Mouse (Mus musculus) neural tube, embryonic 13.5 days (tissue): Measurements from ENCODE around the gene Ascc1. TPM values are rescaled to one million over a fixed set of nuclear protein-coding genes. Genes with fewer than 3 reads are reported as not detected.

Experiments used
- ATAC-seq: fragments of 200-750 bp; cut with Nextera tagmentation; 2 replicates; pipeline ENCODE4 v1.8.0; 2017; ENCODE audit warnings: low read depth, mild to moderate bottlenecking, moderate TSS enrichment, moderate library complexity
- H3K27ac ChIP-seq: fragments of 300-500 bp; sonication (generic); replicated peaks from 2 replicates; pipeline ENCODE4 v1.5.1; 2015; ENCODE audit warnings: moderate library complexity, mild to moderate bottlenecking, inconsistent platforms
- H3K27me3 ChIP-seq: fragments of 300-500 bp; sonication (generic); 2 replicates; pipeline ENCODE4 v1.6.1; 2015; ENCODE audit warnings: mild to moderate bottlenecking, inconsistent platforms
- H3K36me3 ChIP-seq: fragments of 300-500 bp; sonication (generic); 2 replicates; pipeline ENCODE4 v1.6.1; 2015; ENCODE audit warnings: mild to moderate bottlenecking, inconsistent platforms
- H3K4me1 ChIP-seq: fragments of 300-500 bp; sonication (generic); replicated peaks from 2 replicates; pipeline ENCODE4 v1.6.1; 2015; ENCODE audit warnings: inconsistent platforms
- H3K4me2 ChIP-seq: fragments of 300-500 bp; sonication (generic); 2 replicates; pipeline ENCODE4 v1.6.1; 2015; ENCODE audit warnings: inconsistent platforms, mild to moderate bottlenecking, moderate library complexity
- H3K4me3 ChIP-seq: fragments of 300-500 bp; sonication (generic); 2 replicates; pipeline ENCODE4 v1.5.1; 2015; ENCODE audit warnings: mild to moderate bottlenecking, inconsistent platforms
- H3K9ac ChIP-seq: fragments of 300-500 bp; sonication (generic); 2 replicates; pipeline ENCODE4 v1.6.1; 2015; ENCODE audit warnings: moderate library complexity, mild to moderate bottlenecking, inconsistent platforms
- H3K9me3 ChIP-seq: fragments of 300-500 bp; sonication (generic); 2 replicates; pipeline ENCODE4 v1.6.1; 2016; ENCODE audit warnings: inconsistent platforms
- WGBS: fragments of 180-500 bp; shearing (Covaris S2); methylation state at CpG from one replicate; pipeline ENCODE4 v1.1.7; 2015; 5-methylcytosine and 5-hydroxymethylcytosine counted together
- polyA plus RNA-seq: library from polyadenylated mRNA; unstranded; fragments of >200 nt; fragmentation: Nextera tagmentation; extraction: Ambion mirVana; gene quantifications from 2 replicates; pipeline ENCODE4 v1.2.1, GENCODE M21; 2015

The Ascc1 gene
- polyA plus RNA-seq, 1 experiment from 2014 or later: 44.5 TPM

DNA sequence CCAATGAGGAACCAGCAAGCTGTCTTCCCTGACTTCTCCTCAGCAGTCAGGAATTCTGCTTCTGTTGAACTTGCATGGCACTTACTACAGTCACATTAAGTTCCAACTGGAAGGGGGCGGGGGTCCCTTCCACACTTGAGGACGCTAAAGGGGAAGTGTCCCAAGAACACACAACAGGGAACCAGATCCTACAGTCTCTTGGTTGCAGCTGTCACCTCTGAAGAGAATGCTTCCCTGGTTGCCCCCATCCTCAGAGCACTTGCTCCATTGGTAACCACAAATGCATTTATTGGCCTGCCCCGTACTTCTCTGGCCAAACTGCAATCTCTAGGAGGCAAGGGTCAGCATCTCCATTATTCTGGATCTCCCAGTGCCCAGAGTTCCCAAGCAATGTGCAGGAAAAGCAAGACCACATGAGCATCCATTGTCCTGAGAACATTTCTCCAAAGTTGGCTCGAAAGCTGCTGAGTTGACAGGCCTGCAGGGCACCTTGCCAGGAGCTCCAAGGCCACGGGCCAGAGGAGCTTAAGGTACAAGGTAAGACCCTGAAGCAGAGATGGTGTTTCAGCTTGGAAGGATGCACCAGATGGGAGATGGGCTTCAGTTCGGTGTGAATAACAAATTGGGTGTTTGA lies 35.2 kb upstream of the Ascc1 start:
- no peak overlapping the region for H3K27ac ChIP-seq
- 82% methylated on average over 6 of the region's 6 CpGs for WGBS

DNA sequence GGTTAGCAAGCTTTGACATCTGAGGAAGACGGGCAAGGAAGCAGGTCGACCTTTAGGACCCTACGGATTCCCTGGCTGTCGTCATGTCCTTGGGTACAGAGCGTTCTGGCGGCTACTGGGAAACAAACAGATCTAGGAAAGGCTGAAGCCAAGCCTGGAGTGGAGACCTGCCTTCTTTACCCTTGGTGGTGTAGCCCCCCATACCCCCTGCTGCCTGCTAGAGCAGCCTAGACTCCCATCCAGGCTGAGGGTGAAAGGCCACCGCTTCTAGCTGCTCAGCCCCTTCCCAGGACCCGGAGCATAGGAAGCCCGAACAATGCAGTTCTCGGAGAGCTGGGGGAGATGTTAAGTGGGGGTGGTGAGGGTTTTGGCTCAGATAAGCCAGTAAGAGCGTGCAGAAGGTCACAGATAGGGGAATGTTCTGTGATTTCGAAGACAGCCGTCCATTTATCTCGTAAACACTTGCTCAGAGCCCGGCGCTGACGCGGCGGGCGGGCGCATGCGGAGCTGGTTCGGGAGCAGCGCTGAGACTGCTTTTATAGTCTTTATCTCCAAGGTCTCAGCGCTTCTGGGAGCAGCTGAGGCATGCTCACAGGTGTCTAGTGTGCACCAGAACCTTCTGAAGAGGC lies 32.7 kb upstream of the Ascc1 start:
- H3K9ac ChIP-seq: peak overlapping the region; percentile 92
- WGBS: under 1% methylated on average over 25 of the region's 25 CpGs
- H3K27me3 ChIP-seq: no peaks in the 10 kb centered on the region
- H3K27ac ChIP-seq: peak overlapping the region; percentile 96
- no peaks in the 10 kb centered on the region for H3K36me3 ChIP-seq
- peaks cover 46% of the 10 kb centered on the region for H3K4me1 ChIP-seq
- peak; percentile 66 for ATAC-seq
- no peaks in the 10 kb centered on the region for H3K9me3 ChIP-seq
- H3K4me3 ChIP-seq: peak overlapping the region; percentile 57
- H3K4me2 ChIP-seq: peak overlapping the region; percentile 74

More for the DNA sequence above, 35.2 kb upstream of the Ascc1 start:
- no peak overlapping the region for H3K4me2 ChIP-seq
- no peaks in the 10 kb centered on the region for H3K36me3 ChIP-seq
- peaks cover 41% of the 10 kb centered on the region for H3K4me1 ChIP-seq
- H3K4me3 ChIP-seq: no peak overlapping the region
- H3K9me3 ChIP-seq: no peaks in the 10 kb centered on the region
- no peaks in the 10 kb centered on the region for H3K27me3 ChIP-seq
- H3K9ac ChIP-seq: no peak overlapping the region
- ATAC-seq: no peak

DNA sequence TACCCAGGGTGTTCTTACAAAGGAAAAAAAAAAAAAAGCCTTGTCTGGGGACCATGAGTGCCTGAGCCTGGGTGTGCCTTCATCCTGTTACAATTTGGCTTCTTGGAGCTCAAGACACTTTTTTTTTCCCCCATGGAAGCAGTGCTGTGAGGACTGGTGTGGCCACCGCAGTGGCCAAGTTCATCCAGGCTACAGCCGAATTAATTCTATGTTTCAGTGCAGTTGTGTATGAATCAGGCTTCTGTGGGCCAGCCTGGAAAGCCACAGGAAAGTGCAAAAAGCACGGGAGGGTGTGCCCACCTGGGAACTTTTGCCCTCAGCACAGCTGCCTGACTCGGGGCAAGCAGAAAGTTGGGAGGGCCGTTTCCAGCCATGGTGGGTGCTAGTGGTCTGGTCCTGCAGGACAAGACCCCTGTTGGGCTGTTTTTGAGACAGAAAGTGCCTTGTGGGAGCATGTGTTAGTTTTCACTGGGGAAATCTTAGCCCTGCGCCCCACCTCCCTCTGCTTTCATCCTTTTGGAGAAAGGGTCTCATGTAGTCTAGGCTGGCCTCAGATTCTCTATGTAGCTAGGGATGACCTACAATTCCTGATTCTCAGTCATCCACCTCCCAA lies 32.0 kb upstream of the Ascc1 start:
- H3K27ac ChIP-seq: peak overlapping the region; percentile 96
- 30% methylated on average over 6 of the region's 6 CpGs for WGBS
- H3K4me2 ChIP-seq: peak overlapping the region; percentile 74
- no peaks in the 10 kb centered on the region for H3K9me3 ChIP-seq
- no peaks in the 10 kb centered on the region for H3K27me3 ChIP-seq
- H3K4me3 ChIP-seq: peak overlapping the region; percentile 57
- ATAC-seq: no peak
- peak overlapping the region; percentile 92 for H3K9ac ChIP-seq
- H3K4me1 ChIP-seq: peaks cover 43% of the 10 kb centered on the region
- H3K36me3 ChIP-seq: no peaks in the 10 kb centered on the region

DNA sequence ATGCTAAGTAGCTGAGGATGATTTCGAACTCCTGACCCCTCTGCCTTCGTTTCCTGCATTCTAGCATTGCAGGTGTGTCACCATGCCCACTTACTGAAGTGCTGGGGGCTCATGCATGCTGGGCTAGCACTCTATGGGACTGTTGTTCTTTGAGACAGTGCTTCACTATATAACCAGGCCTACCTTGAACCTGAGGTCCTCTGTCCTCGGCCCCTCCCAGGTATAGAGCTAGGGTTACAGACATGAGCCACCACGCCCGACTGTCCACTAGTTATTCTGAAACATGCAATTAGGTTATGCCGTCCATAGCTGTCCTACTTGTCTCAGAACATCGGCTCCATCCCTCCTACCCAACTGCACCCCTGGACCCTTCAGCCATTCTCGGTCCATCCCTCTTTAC lies 30.8 kb upstream of the Ascc1 start:
- whole genome bisulfite sequencing: 94% methylated on average over 8 of the region's 8 CpGs
- ATAC-seq: no peak

DNA sequence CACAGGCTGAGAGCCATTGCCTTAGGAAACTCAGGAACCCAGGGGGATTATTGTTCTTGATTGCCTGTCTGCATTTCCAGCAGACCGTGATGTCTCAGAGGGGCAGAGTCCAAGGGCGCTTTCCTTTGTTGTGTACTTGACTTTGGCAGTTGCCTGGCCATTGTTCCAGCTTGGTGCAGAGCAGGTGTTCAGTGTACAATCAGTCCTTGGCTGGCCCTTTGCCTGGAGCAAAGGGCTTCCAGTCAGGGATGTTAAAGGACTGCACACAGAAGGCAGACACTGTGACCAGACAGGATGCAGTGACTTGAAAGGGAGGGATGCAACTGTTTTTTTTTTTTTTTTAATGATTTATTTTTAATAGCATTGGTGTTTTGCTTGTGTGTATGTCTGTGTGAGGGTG lies 30.1 kb upstream of the Ascc1 start:
- WGBS: 44% methylated on average over 2 of the region's 2 CpGs
- H3K27ac ChIP-seq: 0 out of 2 replicates have a peak overlapping the region, but pooled peaks have one; percentile 23

More for the DNA sequence above, 30.8 kb upstream of the Ascc1 start:
- Histone ChIP-seq H3K4me3 (no peak overlapping the region), H3K9me3 (no peaks in the 10 kb centered on the region), H3K9ac (no peak overlapping the region), H3K36me3 (no peaks in the 10 kb centered on the region), H3K27ac (no peak overlapping the region), H3K27me3 (no peaks in the 10 kb centered on the region), H3K4me1 (peaks cover 36% of the 10 kb centered on the region), H3K4me2 (no peak overlapping the region)

DNA sequence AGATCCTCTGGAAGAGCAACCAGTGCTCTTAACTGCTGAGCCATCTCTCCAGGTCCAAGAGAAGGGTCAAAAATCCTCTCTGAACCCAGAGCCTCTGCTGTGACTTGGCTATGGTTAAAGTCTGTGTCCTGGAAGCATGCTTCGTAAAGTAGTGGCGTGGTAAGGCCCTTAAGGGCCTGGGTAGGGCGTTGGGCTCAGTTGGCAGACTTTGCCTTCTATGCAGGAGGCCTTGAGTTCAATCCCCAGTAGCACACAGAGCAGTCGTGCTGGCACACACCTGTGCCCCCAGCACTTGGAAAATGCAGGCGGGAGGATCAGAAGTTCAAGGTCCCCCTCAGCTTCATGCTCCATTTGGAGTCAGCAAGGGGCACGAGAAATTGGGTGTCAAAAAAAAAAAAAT lies 29.6 kb upstream of the Ascc1 start:
- H3K9me3 ChIP-seq: no peaks in the 10 kb centered on the region
- H3K27ac ChIP-seq: 0 out of 2 replicates have a peak overlapping the region, but pooled peaks have one; percentile 23
- H3K4me2 ChIP-seq: no peak overlapping the region
- no peak for ATAC-seq
- H3K4me1 ChIP-seq: peaks cover 42% of the 10 kb centered on the region
- no peaks in the 10 kb centered on the region for H3K36me3 ChIP-seq
- H3K4me3 ChIP-seq: no peak overlapping the region
- no peaks in the 10 kb centered on the region for H3K27me3 ChIP-seq
- WGBS: 81% methylated on average over 6 of the region's 6 CpGs
- H3K9ac ChIP-seq: no peak overlapping the region

More for the DNA sequence above, 30.1 kb upstream of the Ascc1 start:
- Histone ChIP-seq H3K4me1 (peaks cover 37% of the 10 kb centered on the region), H3K27me3 (no peaks in the 10 kb centered on the region), H3K4me3 (no peak overlapping the region), H3K4me2 (no peak overlapping the region), H3K36me3 (no peaks in the 10 kb centered on the region), H3K9ac (no peak overlapping the region), H3K9me3 (no peaks in the 10 kb centered on the region)
- no peak for ATAC-seq

DNA sequence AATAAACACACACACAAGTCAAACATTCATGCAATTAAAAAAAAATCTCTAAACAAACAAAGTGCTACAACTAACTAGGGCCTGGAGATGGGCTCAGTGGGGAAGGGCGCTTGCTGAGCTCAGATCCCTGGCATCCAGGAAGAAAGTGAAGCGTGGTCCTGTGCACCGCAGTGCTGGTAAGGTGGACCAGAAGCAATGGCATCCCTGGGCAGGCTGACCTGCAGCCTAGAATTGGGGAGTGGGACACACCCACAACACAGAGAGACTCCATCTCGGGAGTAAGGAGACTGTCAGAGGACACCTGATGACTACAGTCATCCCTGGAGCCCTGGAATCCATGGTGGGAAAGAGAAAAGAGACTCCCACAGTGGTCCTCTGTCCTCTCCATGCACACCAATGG lies 29.2 kb upstream of the Ascc1 start:
- Histone ChIP-seq H3K4me1 (peaks cover 46% of the 10 kb centered on the region), H3K4me2 (no peak overlapping the region), H3K9ac (no peak overlapping the region)

DNA sequence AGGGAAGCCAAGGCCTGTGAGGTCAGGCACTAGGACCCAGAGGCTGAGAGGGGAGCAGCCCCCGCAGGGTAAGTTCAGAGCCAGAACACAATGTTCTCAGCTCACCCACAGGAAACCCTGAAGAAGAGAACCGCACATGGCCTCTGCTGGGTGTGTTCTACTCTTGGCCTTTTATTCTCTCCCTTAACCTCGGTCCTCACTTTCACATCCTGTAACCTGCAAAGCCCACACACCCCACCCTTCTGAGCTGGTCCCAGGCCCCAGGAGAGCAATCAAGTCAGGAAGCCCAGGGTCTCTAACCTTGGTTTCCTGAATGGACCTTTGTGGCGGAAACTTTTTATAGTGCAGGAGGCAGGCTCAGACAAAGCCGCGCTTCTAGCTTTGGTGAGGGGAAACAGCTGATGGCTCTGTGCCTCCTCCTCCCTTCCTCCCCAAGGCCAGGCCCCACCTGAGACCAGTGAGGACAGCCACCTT lies 28.4 kb upstream of the Ascc1 start:
- no peaks in the 10 kb centered on the region for H3K9me3 ChIP-seq
- H3K9ac ChIP-seq: peak overlapping the region; percentile 49
- H3K4me1 ChIP-seq: peaks cover 54% of the 10 kb centered on the region
- H3K27ac ChIP-seq: peak overlapping the region; percentile 71
- WGBS: 2% methylated on average over 6 of the region's 6 CpGs
- no peak overlapping the region for H3K4me3 ChIP-seq
- no peaks in the 10 kb centered on the region for H3K36me3 ChIP-seq
- no peaks in the 10 kb centered on the region for H3K27me3 ChIP-seq
- peak overlapping the region; percentile 24; the same call in 1 of the 2 replicates for H3K4me2 ChIP-seq
- ATAC-seq: no peak

More for the DNA sequence above, 29.2 kb upstream of the Ascc1 start:
- Histone ChIP-seq H3K4me3 (no peak overlapping the region), H3K27me3 (no peaks in the 10 kb centered on the region), H3K9me3 (no peaks in the 10 kb centered on the region), H3K27ac (peak overlapping the region; percentile 19; the same call in 1 of the 2 replicates), H3K36me3 (no peaks in the 10 kb centered on the region)
- ATAC-seq: no peak
- WGBS: 82% methylated on average over 4 of the region's 4 CpGs

DNA sequence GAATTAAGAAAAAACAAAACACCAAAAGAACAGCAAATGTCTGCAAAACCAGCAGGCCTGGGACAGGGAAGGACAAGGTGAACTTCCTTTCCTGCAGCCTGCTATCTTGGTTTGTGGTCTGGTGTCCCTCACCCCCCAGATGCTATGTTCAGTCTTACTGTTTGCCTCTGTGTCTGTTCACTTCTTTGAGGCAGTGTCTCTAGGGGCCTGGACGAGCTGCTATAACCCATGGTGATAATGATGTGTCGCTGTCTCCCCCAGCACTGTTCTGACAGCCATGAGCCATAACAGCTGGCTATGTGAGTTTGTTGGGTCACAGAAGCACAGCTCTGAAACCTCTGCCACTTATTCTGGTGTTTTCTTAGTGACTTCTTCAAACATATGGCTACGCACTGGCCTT lies 27.8 kb upstream of the Ascc1 start:
- H3K27me3 ChIP-seq: no peaks in the 10 kb centered on the region
- peak overlapping the region; percentile 24; the same call in 1 of the 2 replicates for H3K4me2 ChIP-seq
- peak overlapping the region; percentile 71 for H3K27ac ChIP-seq
- H3K4me1 ChIP-seq: peaks cover 57% of the 10 kb centered on the region
- no peaks in the 10 kb centered on the region for H3K9me3 ChIP-seq
- peak overlapping the region; percentile 49; the same call in 1 of the 2 replicates for H3K9ac ChIP-seq
- WGBS: 44% methylated on average over 3 of the region's 3 CpGs
- no peaks in the 10 kb centered on the region for H3K36me3 ChIP-seq
- ATAC-seq: no peak
- no peak overlapping the region for H3K4me3 ChIP-seq

DNA sequence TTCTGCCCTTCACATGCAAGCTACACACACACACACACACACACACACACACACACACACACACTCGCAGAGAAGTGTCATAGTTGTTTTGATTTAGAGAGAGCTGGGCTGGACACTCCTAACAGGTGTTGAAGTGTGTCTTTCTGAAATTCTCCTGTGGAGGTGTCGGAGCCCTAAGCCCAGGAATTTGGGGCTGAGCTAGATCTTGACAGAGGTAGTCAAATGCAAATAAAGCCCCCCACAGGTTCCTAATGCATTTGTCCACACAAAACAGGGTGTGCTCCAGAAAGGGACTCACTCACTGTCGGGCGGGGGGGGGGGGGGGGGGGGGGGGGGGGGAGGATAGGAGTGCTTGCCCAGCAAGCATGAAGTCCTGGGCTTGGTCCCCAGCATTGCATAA lies 25.5 kb upstream of the Ascc1 start:
- WGBS: 48% methylated on average over 2 of the region's 4 CpGs
- H3K4me1 ChIP-seq: peaks cover 46% of the 10 kb centered on the region
- no peaks in the 10 kb centered on the region for H3K9me3 ChIP-seq
- no peak overlapping the region for H3K27ac ChIP-seq
- no peak overlapping the region for H3K4me3 ChIP-seq
- H3K9ac ChIP-seq: no peak overlapping the region
- ATAC-seq: no peak
- H3K4me2 ChIP-seq: no peak overlapping the region
- H3K27me3 ChIP-seq: no peaks in the 10 kb centered on the region
- no peaks in the 10 kb centered on the region for H3K36me3 ChIP-seq

DNA sequence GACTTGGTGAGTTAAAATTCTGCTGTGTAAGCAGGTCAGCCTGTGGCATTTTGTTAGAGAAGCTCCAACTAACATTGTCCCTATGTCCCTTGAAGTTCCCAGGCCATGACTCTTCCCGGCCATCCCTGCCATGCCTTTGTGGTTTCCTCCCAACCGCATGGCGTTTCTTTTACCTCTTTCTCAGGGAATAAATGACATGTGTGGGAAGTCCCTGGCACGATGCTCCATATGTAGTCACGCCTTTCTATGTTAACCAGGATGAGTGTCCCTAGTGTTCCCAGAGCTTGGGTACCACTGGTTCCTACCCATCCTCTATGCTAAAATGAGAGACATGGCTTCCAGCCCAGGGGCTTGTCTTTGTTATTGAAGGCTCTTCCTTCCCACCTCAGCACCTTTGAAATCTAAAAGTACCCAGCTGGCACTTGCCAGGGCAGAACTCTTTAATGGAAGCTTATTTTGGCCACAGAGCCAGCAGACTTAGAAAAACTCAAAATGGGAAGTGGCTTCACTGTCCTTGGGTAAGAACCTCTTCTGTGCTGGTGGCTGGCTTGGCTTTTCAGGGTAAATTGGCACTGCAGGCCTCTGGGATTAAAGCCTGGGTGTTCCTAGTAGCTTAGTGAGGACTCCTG lies 24.8 kb upstream of the Ascc1 start:
- Histone ChIP-seq H3K9me3 (no peaks in the 10 kb centered on the region), H3K4me2 (no peak overlapping the region), H3K36me3 (no peaks in the 10 kb centered on the region), H3K27me3 (no peaks in the 10 kb centered on the region), H3K9ac (no peak overlapping the region), H3K27ac (peak overlapping the region; percentile 87), H3K4me1 (peaks cover 46% of the 10 kb centered on the region), H3K4me3 (no peak overlapping the region)
- WGBS: 91% methylated on average over 5 of the region's 5 CpGs
- ATAC-seq: no peak

DNA sequence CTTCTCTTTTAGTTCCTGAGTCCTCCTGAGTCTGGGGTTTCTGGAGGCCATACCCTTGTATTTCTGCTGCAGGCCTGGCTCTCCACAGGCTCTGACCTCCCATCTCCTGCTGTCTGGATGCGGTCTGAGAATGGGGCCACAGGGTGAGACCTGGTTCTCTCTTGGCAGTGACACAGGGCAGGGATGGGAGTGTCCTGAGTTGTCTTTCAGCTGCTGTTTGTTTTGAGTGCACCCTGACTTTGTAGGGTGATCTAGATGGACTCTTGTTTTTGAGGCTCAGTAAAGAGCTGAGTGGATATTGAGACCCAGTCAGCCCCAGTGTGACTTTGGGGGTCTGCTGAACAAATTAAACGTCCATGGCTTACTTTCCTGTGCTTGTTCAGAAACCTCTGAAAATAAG lies 24.2 kb upstream of the Ascc1 start:
- H3K27me3 ChIP-seq: no peaks in the 10 kb centered on the region
- no peak overlapping the region for H3K4me3 ChIP-seq
- peaks cover 45% of the 10 kb centered on the region for H3K4me1 ChIP-seq
- H3K27ac ChIP-seq: peak overlapping the region; percentile 87
- no peaks in the 10 kb centered on the region for H3K9me3 ChIP-seq
- H3K9ac ChIP-seq: no peak overlapping the region
- no peak for ATAC-seq
- WGBS: 56% methylated on average over 2 of the region's 2 CpGs
- no peaks in the 10 kb centered on the region for H3K36me3 ChIP-seq
- H3K4me2 ChIP-seq: no peak overlapping the region
